Mouse (Mus musculus): ENCODE data around the gene Gbp3. TPM values are rescaled to one million over a fixed set of nuclear protein-coding genes. Genes with fewer than 3 reads are reported as not detected.
"Not testable (repeated sequence)": the region's sequence is repeated elsewhere in the genome, so short reads cannot be mapped to it uniquely, and the experiment has no call there.

Gene Gbp3
- 16.8 and 22.7 TPM in 2 replicates for polyA plus RNA-seq (2012; rRNA removed)

GRCm38 (mm10) chr3:142559632-142560228 is at the start of gene Gbp3:
Gene Gbp3, plus strand, starts transcription at chr3:142560026.
- no peak for DNase-seq (ENCODE audit: low read depth)

DNA sequence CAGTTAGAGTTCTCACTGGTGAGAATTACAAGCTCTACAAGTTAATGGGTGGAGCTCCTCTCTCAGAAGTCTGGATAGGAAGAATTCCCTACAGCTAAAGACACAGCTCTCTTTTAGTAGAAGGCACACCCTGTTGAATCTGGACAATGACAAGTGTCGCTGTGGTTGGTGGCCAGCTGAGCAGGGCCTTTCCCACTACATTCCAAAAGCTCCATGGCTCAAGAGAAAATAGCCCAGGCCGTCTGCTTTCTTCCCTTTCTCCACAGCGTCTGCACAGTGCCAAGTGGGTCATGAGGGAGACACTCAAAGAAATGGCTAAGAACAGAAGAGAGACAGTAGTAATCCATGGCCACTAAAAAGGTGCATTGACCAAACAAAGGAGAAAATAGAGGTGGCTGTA is 31.7 kb upstream of the Gbp3 start:
- DNase-seq (ENCODE audit: low read depth) = no peak

DNA sequence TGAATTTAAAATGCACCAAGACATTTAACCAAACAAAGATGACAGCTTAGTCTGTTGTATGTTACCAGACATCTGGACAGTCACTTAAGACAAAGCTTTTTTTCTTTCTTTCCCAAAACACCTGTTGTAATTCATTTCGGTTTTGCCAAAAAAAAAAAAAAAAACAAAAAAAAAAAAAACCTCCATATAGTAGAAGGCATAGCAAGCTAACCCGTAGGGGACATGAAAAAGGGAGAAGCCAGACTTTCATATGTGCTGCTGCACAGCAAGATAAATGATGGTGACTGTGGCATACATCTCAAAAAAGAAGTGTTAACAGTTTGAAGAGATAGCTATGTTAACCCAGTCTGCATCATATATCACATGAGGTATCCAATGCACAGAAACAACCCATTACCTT is 30.2 kb upstream of the Gbp3 start:
- no peak for DNase-seq (ENCODE audit: low read depth)

GRCm38 (mm10) chr3:142530087-142530953 is 29.5 kb upstream of the Gbp3 start, which contains the start of gene Gbp7:
Gene Gbp7, plus strand, starts transcription at chr3:142530342.
- DNase-seq (ENCODE audit: low read depth) = no peak

DNA sequence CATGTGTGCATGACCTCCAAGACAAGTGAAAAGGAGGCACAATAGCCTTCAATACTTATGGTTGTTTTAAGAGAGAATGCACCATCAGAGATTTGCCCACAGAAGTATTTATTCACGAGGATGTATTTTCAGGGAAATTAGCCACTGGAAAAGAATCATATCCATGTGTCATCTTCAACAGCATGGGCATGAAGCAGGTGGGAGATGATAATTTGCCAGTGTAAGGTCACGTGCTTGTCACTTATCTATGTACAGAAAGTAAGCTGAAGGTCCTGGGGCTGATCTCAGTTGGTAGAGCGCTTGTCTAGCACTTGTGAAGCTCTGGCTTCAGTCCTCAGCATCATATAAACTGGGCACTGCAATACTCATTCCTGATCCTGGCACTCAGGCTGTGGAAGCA is 28.2 kb upstream of the Gbp3 start:
- no peak for DNase-seq (ENCODE audit: low read depth)

GRCm38 (mm10) chr3:142533185-142533584 is 26.6 kb upstream of the Gbp3 start:
- no peak for DNase-seq (ENCODE audit: low read depth)

DNA sequence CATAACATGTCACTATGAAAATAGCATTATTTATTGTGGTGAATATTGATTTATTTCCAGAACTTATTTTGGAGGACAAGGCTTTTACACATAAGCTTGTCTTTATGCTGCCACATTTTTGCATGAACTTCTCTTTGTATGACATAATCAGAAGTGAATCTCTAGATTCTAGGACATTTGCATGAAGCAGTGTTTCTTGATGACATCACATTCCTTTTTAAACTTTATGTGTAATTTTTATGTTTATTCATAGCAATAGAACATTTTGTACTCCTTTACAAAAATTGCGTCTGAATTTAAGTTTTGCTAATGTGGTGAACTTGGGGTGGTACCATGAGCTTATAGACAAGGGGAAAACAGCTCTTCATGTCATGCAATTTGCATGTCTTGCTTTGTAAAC is 24.2 kb upstream of the Gbp3 start:
- DNase-seq (ENCODE audit: low read depth) = no peak

GRCm38 (mm10) chr3:142541391-142541790 is 18.4 kb upstream of the Gbp3 start:
- no peak for DNase-seq (ENCODE audit: low read depth)

GRCm38 (mm10) chr3:142542776-142543175 is 17.1 kb upstream of the Gbp3 start:
- DNase-seq (ENCODE audit: low read depth) = not testable (repeated sequence)

DNA sequence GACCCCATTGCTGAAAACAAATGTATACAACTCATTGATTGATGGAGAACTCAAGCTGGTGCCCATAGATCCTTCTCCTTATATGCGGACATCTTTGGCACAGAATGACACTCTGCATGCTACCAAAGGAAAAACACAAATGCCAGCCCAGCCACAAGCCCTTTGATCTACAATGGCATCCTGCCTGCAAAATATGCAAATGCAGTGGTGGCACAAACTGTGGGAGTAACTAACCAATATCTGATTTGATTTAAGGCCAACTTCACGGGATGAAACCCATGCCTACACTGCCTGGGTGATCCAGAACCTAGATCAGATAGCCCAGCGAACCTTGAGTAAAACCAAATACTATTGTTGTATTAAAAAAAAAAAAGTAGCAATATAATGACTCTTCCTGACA is 13.1 kb upstream of the Gbp3 start:
- no peak for DNase-seq (ENCODE audit: low read depth)

DNA sequence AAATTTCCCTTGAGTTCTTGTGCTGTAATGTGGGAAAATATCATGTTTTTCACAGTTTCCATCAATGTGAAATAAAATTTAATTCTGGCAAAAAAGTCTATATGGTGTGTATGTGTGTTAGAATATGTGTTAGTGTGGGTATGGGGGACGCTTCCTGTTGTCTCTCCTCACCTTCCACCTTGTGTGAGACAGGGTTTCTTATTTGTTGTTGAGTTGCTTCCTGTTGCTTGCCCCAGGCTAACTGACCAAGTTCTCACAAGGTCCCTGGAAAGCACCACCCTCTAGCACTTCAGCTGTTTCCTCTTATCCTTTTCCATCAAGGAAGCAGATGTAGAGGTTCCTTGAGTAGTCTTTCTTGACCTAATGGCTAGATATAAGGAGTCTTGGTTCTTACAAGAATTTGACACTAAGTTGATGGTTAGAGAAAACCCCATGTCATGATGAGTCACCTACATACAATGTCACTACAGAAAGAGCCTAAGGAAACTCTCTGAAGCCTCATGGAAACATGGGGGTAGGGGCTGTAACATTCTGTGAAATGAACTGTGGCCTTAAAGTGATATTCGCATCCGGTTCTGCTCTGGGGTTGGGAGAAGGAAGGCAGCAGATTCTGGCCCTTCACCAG is 9.7 kb upstream of the Gbp3 start:
- no peak for DNase-seq (ENCODE audit: low read depth)

GRCm38 (mm10) chr3:142554601-142555000 is 5.2 kb upstream of the Gbp3 start:
- DNase-seq (ENCODE audit: low read depth) = no peak

DNA sequence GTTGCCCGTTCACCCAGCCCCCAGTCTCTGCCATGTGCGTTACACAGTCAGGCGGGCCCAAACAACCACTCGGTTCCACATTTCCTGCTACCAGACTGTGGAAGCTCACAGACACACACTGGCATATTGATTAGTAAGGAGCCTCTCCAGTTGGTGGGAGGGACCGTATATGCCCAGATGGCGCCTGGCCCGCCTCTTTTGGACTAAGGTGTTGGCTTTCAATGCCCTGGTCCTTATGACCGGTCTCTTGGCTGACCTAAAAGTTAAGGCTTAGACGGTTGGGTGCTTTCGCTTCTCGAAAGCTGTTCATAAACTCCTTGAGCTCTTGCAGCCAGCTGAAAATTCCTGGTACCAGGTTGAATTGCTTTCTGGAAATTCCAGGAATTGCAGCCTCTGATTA is 4.2 kb upstream of the Gbp3 start:
- no peak for DNase-seq (ENCODE audit: low read depth)

- DNase-seq (ENCODE audit: low read depth) = no peak
Measured at GRCm38 (mm10) chr3:142560296-142560948, 596 bp downstream of the Gbp3 start.

DNA sequence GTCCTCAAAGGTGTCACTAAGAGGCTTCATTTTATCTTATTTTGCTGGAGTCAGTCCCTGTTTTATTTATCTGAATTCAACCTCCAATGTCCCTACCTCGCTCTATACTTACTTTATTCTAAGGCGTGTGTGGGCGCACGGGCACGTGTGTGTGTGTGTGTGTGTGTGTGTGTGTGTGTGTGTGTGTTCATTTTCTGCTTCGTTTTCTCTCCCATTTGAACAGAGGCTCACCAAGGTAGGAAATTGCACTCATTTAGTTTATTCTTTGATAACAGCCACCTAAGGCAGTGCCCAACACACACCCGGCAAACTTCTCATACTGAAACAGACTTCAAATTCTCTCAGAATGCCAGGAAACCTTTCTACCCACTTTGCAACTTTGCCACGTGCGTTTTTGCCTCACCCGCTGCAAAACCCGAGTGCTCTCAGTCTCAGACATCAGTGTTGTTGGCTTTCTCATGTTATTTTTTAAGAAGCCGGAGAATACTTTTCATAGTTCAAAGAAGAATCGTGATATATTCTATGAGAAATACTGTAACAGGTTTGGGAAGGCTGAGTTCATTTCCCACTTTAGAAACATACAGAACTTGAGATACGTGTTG is 1.3 kb downstream of the Gbp3 start:
- DNase-seq (ENCODE audit: low read depth) = no peak

DNA sequence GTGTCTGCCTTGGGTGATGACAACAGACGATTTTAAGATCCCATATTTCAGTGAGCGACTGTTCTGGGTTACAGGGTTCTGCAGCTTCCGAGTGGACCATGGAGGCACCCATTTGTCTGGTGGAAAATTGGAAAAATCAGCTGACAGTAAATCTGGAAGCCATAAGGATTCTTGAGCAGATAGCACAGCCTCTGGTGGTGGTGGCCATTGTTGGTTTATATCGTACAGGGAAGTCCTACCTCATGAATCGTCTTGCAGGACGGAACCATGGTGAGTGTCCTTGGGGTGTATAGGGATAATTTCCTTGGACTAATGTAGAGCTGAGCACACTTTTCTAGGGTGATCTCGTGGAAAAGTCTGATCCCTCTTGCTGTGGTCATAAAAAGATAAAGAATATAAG is 1.8 kb downstream of the Gbp3 start:
- no peak for DNase-seq (ENCODE audit: low read depth)

GRCm38 (mm10) chr3:142567490-142567889 is 7.7 kb downstream of the Gbp3 start:
- DNase-seq (ENCODE audit: low read depth) = not testable (repeated sequence)

GRCm38 (mm10) chr3:142570738-142571137 is 10.9 kb downstream of the Gbp3 start:
- DNase-seq (ENCODE audit: low read depth) = no peak

- no peak for DNase-seq (ENCODE audit: low read depth)
Measured at GRCm38 (mm10) chr3:142577108-142577507, 17.3 kb downstream of the Gbp3 start.

GRCm38 (mm10) chr3:142578342-142578741 is 18.5 kb downstream of the Gbp3 start:
- DNase-seq (ENCODE audit: low read depth) = no peak

- DNase-seq (ENCODE audit: low read depth) = no peak
Measured at GRCm38 (mm10) chr3:142583067-142583466, 23.2 kb downstream of the Gbp3 start.

GRCm38 (mm10) chr3:142587386-142587785 is 27.6 kb downstream of the Gbp3 start:
- no peak for DNase-seq (ENCODE audit: low read depth)

Data from gonadal fat pad, adult 2 months (tissue).